Mouse (Mus musculus): Measurements from ENCODE around the gene Prkar1a.

The Prkar1a gene

DNA sequence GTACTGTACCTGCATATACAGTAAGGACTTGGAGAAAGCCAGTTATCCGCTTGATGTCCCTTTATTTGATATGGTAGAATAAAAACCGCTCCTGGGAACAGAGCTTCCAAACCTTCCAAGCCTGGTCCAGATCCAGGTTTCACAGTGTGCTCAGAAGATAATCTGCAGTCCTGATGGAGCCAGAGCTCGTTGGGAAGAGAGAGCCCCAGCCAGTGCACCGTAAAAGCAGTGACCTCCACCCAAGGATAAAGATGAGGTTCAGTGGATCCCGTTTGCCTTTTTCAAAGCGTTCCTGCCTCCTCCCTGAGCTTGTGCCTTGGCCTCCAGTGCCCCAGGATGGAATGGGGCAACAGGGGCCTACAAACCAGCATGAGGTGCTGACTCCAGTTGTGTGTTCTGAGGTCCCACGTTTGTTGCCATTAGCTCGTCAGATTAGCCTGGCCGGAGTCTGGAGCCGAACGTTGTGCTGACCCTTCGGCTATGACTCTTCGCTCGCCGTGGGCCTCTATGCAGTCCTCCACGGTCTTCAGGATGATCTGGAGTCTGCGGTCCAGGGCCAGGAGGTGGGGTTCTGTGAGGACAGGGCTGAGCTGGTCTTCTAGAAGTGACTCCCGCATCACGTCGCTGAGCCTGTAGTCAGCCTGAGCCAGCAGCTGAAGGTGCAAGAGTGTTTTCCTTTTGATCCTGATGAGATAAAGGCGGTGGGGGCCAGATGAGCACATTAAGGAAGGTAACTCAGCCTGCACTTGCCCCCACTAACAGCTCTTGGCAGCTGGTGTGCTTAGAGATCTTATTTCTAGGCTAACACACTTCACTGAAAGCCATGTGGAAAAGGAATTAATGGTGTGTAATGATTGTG is 23.9 kb downstream of the Prkar1a start:
- DNase-seq (ENCODE audit: low read depth), result no peak

DNA sequence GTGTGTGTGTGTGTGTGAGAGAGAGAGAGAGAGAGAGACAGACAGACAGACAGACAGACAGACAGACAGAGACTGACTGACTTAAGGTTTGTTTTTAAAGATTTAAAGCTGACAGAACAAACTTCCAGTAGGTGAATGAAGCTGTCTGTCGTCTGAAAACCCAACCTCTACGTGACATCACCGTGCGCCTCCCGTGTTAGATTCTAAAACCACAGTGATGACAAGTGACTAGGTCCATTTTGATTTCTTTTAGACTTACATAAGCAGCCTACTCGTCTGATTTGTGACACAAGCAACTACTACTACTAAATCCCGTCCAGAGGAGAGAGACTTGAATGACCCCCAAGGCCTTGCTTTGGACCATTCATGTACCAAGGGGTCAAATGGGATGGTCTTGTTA is 24.5 kb downstream of the Prkar1a start:
- no peak for DNase-seq (ENCODE audit: low read depth)

DNA sequence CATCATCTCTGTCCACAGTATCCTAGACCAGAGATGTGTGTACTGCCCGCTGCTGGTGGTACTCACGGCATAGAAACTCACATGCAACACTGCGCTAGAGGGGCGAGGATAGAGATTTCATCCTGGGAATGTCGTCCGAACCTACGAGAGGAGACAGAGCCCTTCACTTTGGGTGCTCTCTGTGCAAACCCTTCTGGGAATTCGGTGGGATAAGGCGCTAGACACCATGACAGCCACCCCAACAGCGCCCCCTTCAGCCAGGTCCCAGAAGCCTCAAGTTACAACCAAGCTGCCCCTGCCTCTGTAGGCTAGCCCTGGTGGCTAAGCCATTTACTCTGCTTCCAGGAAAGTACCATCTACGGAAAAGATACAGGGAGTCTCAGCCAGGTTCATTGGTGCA is 25.3 kb downstream of the Prkar1a start:
- DNase-seq (ENCODE audit: low read depth), result no peak

DNA sequence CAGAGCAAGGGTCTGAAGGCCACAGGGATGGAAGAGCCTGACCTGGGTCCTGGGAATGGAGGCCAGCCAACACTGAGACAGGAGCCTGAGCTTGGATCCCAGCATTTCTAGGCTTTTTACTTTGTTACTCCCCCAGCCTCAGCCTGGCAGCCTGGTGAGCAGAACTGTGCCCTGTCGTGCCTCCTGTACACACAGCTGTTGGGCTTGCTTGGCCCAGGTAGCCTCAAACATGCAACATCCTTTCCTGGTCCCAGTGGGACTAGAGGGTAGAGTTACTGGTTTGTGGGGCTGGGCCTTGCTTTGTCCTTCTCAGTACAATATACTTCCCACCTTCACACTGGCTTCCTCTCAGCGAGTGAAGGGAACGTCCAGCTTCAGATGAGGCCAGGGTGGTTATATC is 26.0 kb downstream of the Prkar1a start:
- DNase-seq (ENCODE audit: low read depth), result no peak

DNA sequence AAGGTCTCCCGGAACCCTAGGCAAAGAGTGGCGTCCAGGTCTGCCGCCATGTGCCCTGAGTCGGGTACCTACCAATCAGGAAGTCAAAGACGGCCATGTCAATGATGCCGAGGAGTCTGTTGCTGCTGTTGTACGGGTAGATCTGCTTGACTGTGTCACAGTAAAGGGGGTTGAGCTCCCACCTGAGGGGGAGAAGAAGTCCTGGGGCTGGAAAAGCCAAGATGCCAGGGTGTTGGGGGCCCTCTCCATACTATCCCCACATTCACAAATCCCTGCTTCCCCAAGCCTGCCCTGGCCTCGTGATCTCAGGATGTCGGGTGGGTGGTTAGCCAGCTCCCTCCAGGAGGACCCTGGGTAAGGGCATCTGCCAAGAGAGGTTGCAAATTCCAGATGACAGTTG is 26.6 kb downstream of the Prkar1a start:
- no peak for DNase-seq (ENCODE audit: low read depth)

DNA sequence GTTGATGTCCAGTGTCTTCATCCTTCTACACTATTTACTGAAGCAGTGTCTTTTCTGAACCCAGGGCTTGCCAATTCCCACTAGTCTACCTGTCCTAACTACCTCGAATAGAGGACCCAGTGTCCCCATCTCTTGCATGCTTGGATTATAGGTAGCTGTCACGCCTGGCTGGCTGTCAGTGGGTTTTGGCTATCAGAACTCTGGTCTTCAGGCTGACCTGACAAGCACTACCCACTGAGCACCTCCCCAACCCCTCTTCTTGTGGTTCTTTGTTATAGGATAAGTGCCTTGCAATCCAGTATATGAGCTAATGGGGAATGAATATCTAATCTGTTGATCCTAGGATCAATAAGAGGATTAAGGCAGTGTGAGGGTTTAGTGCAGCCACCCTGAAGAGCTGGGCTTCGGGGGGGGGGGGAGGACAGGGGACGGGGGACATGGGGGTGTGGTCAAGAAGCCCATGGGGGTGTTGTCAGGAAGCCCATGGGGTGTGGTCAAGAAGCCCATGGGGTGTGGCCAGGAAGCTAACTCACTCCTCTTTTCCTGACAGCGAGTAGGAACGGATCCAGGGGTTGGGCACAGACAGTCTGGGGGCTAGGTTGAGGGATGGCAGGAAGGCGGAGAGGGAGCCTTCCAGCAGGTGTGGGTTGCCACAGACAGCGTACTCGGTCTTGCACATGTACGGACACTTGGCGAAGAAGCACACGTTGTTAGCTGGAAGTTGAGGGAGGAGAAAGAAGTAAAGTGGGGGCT is 27.6 kb downstream of the Prkar1a start:
- no peak for DNase-seq (ENCODE audit: low read depth)

DNA sequence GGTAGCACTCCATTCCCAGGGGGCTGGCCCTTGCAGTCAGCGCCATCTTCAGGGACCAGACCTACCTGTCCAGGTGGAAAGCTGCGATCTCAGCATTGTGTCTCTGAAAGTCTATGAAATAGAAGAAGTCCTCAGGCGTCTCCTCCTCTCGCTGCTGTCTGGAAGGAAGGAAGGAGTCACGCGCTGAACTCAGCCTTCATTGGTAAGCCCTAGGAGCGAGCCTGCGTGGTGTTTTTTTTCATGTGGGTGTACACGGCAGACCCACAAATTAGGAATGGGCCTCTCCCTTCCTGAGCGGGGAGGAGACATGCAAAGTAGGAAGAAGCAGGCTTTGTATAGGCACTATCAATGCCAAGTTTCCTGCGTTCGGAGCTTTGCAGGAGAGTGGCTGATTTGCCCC is 29.1 kb downstream of the Prkar1a start:
- DNase-seq (ENCODE audit: low read depth), result no peak

DNA sequence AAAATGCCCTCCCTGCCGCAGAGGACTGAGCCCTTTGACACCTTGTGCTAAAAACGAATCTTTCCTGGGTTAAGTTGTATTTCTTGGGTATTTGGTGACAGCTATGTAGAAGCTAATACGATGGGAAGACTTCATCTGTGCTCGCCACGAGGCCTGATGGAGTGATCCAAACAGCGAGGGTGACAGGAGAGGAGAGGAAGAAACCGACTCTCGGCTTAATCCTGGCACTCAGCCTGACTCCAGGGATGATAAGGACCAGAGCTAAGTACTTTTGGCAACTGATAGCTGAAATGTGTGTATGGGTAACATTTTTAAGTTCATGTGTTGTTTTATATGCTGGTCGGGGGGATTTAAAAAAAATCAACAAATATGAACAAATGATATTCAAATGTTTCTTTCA is 31.7 kb downstream of the Prkar1a start:
- no peak for DNase-seq (ENCODE audit: low read depth)

DNA sequence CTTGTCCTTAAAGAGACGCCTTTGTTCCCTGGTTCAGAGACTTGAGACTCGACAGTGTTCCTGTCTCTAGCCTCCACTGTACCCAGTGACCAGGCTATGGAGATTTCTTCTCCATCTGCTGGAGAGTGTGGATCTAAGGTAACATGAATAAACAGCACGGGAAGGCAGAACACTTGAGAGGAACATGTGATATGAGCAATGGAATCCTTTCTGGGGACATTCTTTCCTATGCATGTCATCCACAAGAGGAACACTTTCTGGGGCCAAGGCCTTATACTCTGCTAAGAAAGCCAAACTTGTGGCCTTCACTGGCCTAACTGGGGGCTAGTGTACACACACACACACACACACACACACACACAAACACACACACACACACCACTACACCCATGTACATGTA is 32.4 kb downstream of the Prkar1a start:
- no peak for DNase-seq (ENCODE audit: low read depth)

DNA sequence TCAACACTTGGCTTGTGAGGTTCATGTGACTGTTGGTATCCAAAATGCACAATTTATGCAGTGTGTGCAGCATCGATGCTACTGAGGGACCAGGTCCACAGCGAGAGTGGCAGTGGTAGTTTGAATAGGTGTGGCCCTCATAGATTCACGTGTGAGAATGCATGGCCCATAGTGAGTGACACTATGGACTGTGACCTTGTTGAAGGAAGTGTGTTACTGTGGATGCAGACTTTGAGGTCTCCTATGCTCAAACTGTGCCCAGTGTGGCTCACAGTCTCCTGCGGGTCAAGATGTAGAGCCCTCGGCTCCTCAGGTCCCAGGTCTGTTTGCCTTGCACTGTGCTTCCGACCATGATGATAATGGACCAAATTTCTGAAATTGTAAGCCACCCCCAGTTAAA is 33.0 kb downstream of the Prkar1a start:
- no peak for DNase-seq (ENCODE audit: low read depth)

DNA sequence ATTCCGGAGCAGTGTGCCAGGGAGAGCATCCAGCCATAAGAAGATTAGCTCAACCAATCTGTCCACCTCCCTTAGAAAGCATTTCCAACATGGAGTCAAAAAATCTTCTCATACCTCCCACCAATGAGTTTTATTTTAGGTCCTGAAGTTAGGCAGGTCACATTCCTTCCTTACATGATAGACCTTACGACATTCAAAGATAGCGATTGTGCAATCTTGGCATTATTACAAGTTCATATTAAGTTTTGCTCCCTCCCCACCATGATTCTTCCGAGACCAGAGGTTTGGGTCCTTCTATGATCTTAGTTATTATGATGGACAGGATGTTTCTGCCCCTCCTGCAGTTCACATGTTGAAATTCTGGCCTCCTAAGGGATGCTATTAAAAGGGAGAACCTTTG is 40.3 kb downstream of the Prkar1a start:
- DNase-seq (ENCODE audit: low read depth), result no peak

DNA sequence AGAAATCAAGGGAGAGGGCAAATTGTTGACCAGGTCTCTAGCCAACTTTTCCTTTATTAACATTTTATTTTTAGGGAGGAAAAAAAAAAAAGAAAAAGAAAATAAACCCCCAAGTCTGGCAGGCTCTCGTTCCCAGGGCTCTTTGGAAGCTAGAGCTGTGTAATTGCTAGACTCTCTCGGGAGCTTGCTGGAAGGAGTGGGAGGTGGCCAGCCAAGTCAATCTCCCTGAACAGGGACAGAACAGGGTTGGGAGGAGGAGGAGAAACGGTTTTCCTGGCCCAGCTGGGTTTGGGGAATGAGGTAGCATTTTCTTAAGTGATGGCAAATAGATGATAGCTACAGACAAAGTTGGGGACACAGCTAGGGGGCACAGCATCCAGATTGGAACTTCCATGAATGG is 43.5 kb downstream of the Prkar1a start:
- no peak for DNase-seq (ENCODE audit: low read depth)

DNA sequence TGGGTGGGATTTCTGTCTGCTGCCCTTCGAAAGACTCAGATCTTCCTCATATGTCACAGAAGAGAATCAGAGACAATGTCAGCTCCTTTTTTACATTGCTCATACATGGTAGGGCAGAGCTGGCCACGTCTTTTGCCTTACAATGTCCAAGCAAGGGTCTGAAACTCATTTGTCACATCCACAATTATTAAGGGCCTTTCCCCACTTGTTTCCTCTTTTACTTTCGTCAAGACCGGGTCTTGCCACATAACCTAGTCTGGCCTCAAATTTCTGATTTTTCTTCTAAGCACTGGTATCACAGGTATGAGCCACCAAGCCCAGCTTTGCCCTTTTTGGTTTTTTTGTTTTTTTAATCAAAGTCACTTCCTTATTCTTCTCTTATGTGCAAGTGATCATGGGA is 47.3 kb downstream of the Prkar1a start:
- DNase-seq (ENCODE audit: low read depth), result no peak

DNA sequence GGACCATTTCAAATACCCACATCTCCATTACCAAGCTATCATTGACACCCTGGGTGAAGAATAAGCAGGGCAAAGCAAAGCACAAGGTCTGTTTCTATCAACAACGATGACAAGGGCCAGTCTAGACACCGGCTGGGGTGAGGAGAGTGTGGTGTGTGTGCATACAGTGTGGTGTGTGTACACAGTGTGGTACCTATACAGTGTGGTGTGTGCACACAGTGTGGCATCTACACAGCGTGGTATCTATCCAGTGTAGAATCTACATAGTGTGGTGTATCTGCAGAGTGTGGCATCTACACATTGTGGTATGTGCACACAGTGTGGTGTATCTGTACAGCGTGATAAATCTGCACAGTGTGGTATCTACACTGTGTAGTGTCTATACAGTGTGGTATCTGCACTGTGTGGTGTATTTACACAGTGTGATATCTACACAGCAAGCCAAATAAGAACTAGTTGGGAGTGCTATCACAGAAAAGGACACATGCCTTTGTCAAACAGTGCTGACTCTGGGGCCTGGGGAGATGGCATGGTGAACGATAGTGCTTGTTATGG is 48.0 kb downstream of the Prkar1a start:
- no peak for DNase-seq (ENCODE audit: low read depth)

DNA sequence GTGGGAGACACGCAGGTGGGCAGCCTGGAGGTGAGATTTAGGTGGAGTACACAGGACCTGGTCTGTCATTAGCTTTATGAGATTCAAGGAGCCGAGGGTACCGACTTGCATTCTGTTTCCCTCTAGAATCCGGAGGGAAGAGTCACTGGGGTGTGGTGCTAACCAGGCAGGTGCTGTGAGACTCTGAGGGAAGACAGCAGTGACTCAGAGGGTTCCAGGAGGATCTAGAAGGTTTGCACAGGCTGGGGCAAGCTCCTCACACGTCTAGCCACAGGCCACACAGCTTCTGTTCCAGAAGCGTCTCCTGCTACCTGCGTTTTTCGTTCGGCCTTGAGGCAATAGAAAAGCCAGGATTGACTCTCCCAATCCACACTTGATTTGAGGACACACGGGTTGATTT is 49.5 kb downstream of the Prkar1a start:
- no peak for DNase-seq (ENCODE audit: low read depth)

DNA sequence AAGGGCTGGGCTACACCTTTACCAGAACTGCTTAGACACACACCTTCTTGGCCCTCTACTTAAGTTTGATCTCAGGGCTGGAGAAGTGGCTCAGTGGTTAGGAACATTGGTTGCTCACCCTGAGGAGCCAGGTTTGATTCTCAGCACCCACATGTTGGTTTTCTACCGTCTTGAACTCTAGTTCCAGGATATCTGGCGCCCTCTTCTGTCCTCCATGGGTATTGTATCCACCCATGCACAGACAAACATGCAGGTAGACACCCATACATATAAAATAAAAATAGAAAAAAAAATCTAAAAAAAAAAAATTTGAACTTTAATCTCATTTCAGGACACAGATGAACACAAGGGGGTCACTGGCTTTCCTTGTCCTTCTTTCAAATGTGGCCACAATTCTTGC is 50.6 kb downstream of the Prkar1a start:
- no peak for DNase-seq (ENCODE audit: low read depth)

DNA sequence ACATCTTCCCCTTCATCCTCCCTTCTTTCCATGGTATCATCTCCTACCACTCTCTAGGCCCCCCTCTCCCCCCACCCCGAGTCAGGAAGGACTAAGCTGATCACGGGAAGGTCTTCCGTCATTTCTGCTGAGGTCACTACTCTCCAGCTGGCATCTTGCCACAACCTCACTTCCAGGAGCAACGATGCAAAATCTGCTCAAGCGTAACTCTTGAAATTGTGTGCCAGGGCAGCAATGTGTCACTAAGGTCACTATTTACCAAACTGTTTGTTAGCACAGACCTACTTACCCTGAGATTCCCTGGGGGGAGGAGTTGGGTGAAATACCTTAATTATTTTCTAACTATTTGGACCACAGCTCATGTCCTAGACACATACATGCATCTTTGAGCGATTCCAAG is 51.6 kb downstream of the Prkar1a start:
- no peak for DNase-seq (ENCODE audit: low read depth)

DNA sequence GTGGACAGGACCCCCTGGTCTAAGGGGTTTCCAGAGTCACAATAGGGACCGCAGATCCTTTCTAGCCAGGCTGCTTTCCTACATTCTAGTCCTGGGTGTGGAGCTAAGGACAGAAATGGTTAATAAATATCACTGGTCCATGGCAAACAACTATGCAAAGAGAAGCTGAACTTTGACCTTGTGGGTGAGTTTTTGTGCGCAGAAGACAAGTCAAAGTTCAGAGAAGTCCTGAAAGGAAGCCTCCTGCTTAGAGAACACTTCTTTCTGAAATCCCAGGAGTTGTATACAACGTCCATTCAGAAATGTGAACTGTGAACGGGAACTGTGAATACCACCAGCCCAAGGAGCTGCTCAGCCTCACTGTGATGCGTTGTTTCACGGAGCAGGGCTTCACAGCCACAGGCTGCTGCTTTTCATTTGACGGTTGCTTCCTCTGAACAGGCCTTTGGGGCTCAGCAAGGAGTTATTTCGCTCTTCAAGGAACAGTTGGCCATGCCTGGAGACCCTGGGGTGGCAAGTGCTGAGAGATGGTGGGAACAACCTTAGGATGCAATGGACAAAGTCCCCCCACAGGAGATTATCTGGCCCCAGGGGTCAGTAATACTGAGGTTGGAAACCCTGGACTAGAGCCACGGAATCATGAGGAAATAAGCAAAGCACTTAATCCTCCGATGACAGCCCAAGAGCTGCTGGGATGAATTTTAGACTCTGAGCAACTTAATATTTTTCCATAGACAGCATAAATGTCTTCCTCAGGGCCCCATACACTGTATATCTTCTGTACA is 53.0 kb downstream of the Prkar1a start:
- DNase-seq (ENCODE audit: low read depth), result no peak

DNA sequence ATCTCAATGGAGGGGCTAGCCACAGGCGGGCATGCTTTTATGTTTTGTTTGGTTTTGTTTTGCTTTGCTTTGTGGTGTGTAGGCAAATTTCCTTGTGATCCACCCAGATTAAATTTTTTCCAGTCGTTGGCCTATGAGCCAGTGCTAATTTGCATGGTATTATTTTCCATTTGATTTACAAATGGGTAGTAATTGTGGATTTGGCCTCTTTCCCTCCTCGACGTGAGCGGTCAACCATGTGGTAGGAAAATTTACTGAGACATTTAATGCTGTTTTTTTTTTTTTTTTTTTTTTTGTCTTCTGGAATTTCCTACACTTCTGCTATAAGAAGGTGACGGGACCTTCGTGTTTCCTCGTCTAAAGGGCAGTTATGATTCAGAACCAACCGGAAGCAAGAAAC is 54.6 kb downstream of the Prkar1a start:
- no peak for DNase-seq (ENCODE audit: low read depth)

DNA sequence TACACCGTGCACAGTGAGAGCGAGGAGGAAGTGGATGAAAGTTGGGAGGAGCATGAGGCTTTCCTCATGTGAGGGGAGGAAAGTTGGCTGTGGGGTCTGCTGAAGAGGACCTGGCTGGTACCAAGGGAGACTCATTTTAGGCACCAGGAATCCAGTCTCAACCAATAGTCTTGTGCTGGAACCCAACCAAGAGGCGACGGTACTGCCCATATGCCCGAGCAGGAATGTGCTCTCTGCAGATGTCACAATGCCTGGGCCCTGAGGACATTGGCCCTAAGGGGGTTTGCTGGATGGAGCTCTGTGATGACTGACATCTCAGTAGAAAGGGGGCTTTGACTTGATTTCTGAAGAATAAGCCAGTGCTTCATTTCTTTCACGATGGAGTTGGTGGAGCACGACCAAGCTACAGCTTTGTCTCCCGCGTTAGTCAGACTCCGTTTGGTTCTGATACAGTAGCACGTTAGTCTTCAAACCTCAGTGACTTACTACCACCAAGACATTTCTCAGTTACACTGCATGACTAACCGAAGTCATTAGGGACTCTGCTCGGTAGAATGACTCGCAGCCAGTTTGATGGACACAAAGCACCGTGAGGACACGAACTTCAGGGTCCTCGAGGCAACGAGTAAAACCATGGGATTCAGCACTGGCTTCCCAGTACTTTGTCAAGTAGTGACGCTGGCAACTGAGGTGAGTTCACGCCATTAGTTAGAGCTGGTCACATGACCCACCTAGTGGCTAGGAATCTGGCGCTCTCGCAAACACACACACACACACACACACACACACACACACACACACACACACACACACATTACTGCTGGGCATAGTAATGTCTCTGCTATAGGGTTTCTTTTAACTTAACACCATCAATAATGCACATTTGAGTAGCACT is 55.4 kb downstream of the Prkar1a start:
- no peak for DNase-seq (ENCODE audit: low read depth)

DNA sequence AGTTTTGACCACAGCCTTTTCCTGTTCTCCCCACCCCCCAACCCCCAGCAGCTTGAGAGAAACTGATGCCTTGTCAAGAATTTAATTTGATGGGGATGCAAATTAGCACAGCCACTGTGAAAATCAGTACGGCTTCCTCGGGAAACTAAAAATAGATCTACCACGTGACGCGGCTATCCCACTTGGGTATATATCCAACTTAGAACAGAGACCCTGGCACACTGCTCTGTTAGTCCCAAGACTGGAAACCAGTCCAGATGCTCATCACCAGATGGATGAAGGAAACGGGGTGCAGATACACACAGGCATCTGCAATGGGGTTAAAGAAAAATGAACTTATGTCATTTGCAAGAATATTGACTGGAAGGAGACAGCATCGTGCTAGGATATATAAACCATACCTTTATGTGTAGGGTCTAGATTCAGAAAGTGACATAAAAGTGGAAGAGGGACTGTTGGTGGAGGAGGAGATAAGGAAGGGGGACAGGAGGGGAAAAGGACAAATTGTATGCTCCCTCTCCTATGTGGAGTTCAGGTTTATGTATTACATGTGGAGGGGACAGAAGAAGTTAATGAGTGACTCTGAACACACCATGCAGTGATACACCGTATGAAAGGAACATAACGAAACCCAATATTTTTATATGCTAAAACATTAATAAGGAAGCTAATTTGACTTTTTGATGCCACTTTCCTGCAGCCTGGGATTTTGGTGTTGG is 56.3 kb downstream of the Prkar1a start:
- no peak for DNase-seq (ENCODE audit: low read depth)

All from c-Kit-positive CD71-positive TER-119-negative erythroid progenitor cells, embryonic 14.5 days (primary cell).